Mouse (Mus musculus) olfactory bulb, adult 2 months (tissue): ENCODE data around the gene Fbxl18. TPM values are rescaled to one million over a fixed set of nuclear protein-coding genes. Genes with fewer than 3 reads are reported as not detected.

Experiments used
- H3K27ac ChIP-seq: fragments of 200-500 bp; 2 replicates; pipeline ENCODE4 v1.5.1; 2012; ENCODE audit warnings: low read depth, low read length; ENCODE audit not compliant: insufficient read depth
- H3K4me1 ChIP-seq: fragments of 200-500 bp; 2 replicates; pipeline ENCODE4 v1.6.1; 2012; ENCODE audit warnings: low read length; ENCODE audit not compliant: control insufficient read depth, insufficient read depth
- H3K4me3 ChIP-seq: fragments of 200-500 bp; 2 replicates; pipeline ENCODE4 v1.5.1; 2012; ENCODE audit warnings: mild to moderate bottlenecking, low read depth, low read length, moderate library complexity; ENCODE audit not compliant: insufficient read depth
- CTCF ChIP-seq: fragments of 200-500 bp; IDR thresholded peaks from 2 replicates; pipeline ENCODE4 v1.5.1; 2012; ENCODE audit warnings: low read depth, mild to moderate bottlenecking, low read length, moderate library complexity; ENCODE audit not compliant: insufficient read depth
- POLR2A ChIP-seq: fragments of 200-500 bp; IDR thresholded peaks from 2 replicates; pipeline ENCODE4 v1.6.1; 2012; ENCODE audit warnings: mild to moderate bottlenecking, low read depth, low read length, moderate library complexity; ENCODE audit not compliant: insufficient read depth
- WGBS: fragments of 180-500 bp; shearing (Covaris S2); methylation state at CpG from one replicate; pipeline ENCODE4 v1.1.7; 2018; 5-methylcytosine and 5-hydroxymethylcytosine counted together
- polyA plus RNA-seq: library from polyadenylated mRNA; stranded (reverse); fragments of >200 nt; gene quantifications from 2 replicates; pipeline ENCODE4 v1.2.4, GENCODE M21; 2012; ENCODE audit warnings: low replicate concordance; ENCODE audit not compliant: missing spikeins, insufficient read depth, insufficient read length

Gene Fbxl18
- polyA plus RNA-seq, 1 experiment: not detected

- peaks cover 15% of the 10 kb centered on the region for H3K4me1 ChIP-seq
- TF ChIP-seq CTCF (no peak), POLR2A (no peak; the same call in 1 of the 2 replicates)
- H3K27ac ChIP-seq: peak overlapping the region; percentile 100
- H3K4me3 ChIP-seq: peak overlapping the region; percentile 96
- under 1% methylated on average over 43 of the region's 43 CpGs for WGBS
These were observed 76.5 kb downstream of the Fbxl18 start for GRCm38 (mm10) chr5:142818435-142819360.

- TF ChIP-seq CTCF (no peak), POLR2A (peak; percentile 55)
- peak within 1 kb of the TSS; percentile 100 for H3K27ac ChIP-seq
- H3K4me1 ChIP-seq: peaks cover 15% of the 10 kb centered on the region
- under 1% methylated on average over 55 of the region's 56 CpGs for WGBS
- H3K4me3 ChIP-seq: peak within 1 kb of the TSS; percentile 96
These were observed 77.4 kb downstream of the Fbxl18 start, which contains the start of gene Tnrc18 for GRCm38 (mm10) chr5:142817524-142818434. Tnrc18 (minus strand) TSS chr5:142817662.

Other genes starting within 250 kb of the Fbxl18 start
- gene Slc29a4, start 202.9 kb downstream of the Fbxl18 start, polyA plus RNA-seq: not detected in 2 replicates
- gene Tnrc18, start 77.8 kb downstream of the Fbxl18 start, polyA plus RNA-seq: not detected in 2 replicates
- 1,129 and 2,319 TPM in 2 replicates for gene Actb, start 11.3 kb upstream of the Fbxl18 start, polyA plus RNA-seq
- not detected in 2 replicates for gene Fscn1, start 64.9 kb upstream of the Fbxl18 start, polyA plus RNA-seq
- not detected in 2 replicates for gene Rnf216, start 217.6 kb upstream of the Fbxl18 start, polyA plus RNA-seq